Mouse (Mus musculus) E14TG2a.4 (cell line): ENCODE data around the gene Grin2a.

Experiments
- CTCF ChIP-seq: conservative IDR thresholded peaks from 2 replicates; pipeline ENCODE4 v1.5.1; 2014; ENCODE audit warnings: low read length
- NANOG ChIP-seq: IDR thresholded peaks from 2 replicates; pipeline ENCODE4 v1.6.1; 2014; ENCODE audit warnings: borderline replicate concordance, low read length, mixed read lengths
- POU5F1 ChIP-seq: IDR thresholded peaks from 2 replicates; pipeline ENCODE4 v1.6.1; 2014; ENCODE audit warnings: low read length, borderline replicate concordance

GRCm38 (mm10) chr16:9583981-9584380 lies 411.4 kb downstream of the Grin2a start:
- TF ChIP-seq CTCF, result no peak
- TF ChIP-seq POU5F1, result no peak
- no peak for TF ChIP-seq NANOG
